Mouse (Mus musculus) erythroblast, embryonic 14.5 days (primary cell): ENCODE measurements around the gene Bcl2l10.

Experiments
- GATA1 ChIP-seq: IDR thresholded peaks from 2 replicates; pipeline ENCODE4 v1.6.1; 2012; ENCODE audit warnings: low read length, inconsistent platforms, mixed read lengths
- TAL1 ChIP-seq: IDR thresholded peaks from 3 replicates; pipeline ENCODE4 v1.6.1; 2012; ENCODE audit warnings: low read length, inconsistent platforms, mixed read lengths

GRCm38 (mm10) chr9:75299342-75299741 lies 48.2 kb upstream of the Bcl2l10 start:
- TF ChIP-seq GATA1 (no peak), TAL1 (no peak)
